Mouse (Mus musculus) forebrain, embryonic 11.5 days (tissue): Measurements from ENCODE around the gene Klhdc7b. TPM values are rescaled to one million over a fixed set of nuclear protein-coding genes. Genes with fewer than 3 reads are reported as not detected.
A peak's percentile ranks its signal among the peaks of the same experiment; 100 is the strongest.

Experiments used
- ATAC-seq: fragments of 200-750 bp; cut with Nextera tagmentation; replicated peaks from 2 replicates; pipeline ENCODE4 v1.8.0; 2017; ENCODE audit warnings: moderate TSS enrichment; ENCODE audit not compliant: low FRiP score
- DNase-seq: peaks from one replicate; pipeline ENCODE4 v3.0.0-alpha.2; 2017; ENCODE audit warnings: low spot score
- H3K27ac ChIP-seq: fragments of 300-500 bp; sonication (generic); 2 replicates; pipeline ENCODE4 v1.5.1; 2014; ENCODE audit warnings: low read depth, low read length
- H3K27me3 ChIP-seq: fragments of 300-500 bp; sonication (generic); 2 replicates; pipeline ENCODE4 v1.6.1; 2014; ENCODE audit warnings: mild to moderate bottlenecking, low read length, mixed read lengths; ENCODE audit not compliant: control insufficient read depth, insufficient read depth
- H3K36me3 ChIP-seq: fragments of 300-500 bp; sonication (generic); 2 replicates; pipeline ENCODE4 v1.6.1; 2014; ENCODE audit warnings: mild to moderate bottlenecking, low read length, moderate library complexity, mixed read lengths; ENCODE audit not compliant: control insufficient read depth, insufficient read depth
- H3K4me1 ChIP-seq: fragments of 300-500 bp; sonication (generic); replicated peaks from 2 replicates; pipeline ENCODE4 v1.6.1; 2014; ENCODE audit warnings: low read length, mixed read lengths; ENCODE audit not compliant: control insufficient read depth, insufficient read depth
- H3K4me2 ChIP-seq: fragments of 300-500 bp; sonication (generic); 2 replicates; pipeline ENCODE4 v1.6.1; 2014; ENCODE audit warnings: low read depth, mild to moderate bottlenecking, low read length, moderate library complexity, mixed read lengths; ENCODE audit not compliant: severe bottlenecking
- H3K4me3 ChIP-seq: fragments of 300-500 bp; sonication (generic); 2 replicates; pipeline ENCODE4 v1.5.1; 2014; ENCODE audit warnings: low read depth, low read length
- H3K9ac ChIP-seq: fragments of 300-500 bp; sonication (generic); 2 replicates; pipeline ENCODE4 v1.6.1; 2014; ENCODE audit warnings: low read length
- H3K9me3 ChIP-seq: fragments of 300-500 bp; sonication (generic); 2 replicates; pipeline ENCODE4 v1.6.1; 2016; ENCODE audit warnings: low read length, mixed read lengths; ENCODE audit not compliant: control insufficient read depth
- WGBS: fragments of 180-500 bp; shearing (Covaris S2); extraction: QIAGEN DNeasy Blood & Tissue Kit; methylation state at CpG from one replicate; pipeline ENCODE4 v1.1.7; 2014; 5-methylcytosine and 5-hydroxymethylcytosine counted together
- polyA plus RNA-seq: library from polyadenylated mRNA; unstranded; fragments of >200 nt; fragmentation: Nextera tagmentation; extraction: Ambion mirVana; gene quantifications from 2 replicates; pipeline ENCODE4 v1.2.1, GENCODE M21; 2014

Gene Klhdc7b
- polyA plus RNA-seq, 1 experiment from 2014 or later: not detected

DNA sequence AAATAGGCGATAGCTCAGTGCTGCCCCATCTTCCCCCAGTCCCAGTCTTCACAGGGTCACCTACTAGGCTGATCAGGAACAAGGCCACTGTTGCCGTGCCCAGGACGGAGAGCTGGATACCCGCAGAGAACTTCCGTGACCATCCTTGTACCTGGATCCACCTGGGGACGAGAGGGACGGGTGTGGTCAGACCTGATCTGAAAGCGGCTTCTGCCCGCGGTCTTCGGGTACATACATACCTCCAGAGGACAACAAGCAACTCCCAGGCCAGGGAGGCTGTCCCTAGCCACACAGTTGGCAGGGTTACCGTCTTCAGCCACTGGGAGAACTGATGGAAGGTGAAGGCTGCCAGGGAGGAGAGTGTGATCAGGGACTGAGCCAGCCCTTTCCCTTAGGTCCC lies 31.9 kb upstream of the Klhdc7b start:
- Histone ChIP-seq H3K9me3 (no peaks in the 10 kb centered on the region), H3K36me3 (peaks cover 12% of the 10 kb centered on the region), H3K4me1 (peaks cover 12% of the 10 kb centered on the region), H3K4me3 (no peak overlapping the region), H3K9ac (no peak overlapping the region), H3K27me3 (no peaks in the 10 kb centered on the region), H3K27ac (no peak overlapping the region), H3K4me2 (no peak overlapping the region)
- DNase-seq (peak; percentile 48), ATAC-seq (no peak)
- WGBS: 94% methylated on average over 12 of the region's 12 CpGs

DNA sequence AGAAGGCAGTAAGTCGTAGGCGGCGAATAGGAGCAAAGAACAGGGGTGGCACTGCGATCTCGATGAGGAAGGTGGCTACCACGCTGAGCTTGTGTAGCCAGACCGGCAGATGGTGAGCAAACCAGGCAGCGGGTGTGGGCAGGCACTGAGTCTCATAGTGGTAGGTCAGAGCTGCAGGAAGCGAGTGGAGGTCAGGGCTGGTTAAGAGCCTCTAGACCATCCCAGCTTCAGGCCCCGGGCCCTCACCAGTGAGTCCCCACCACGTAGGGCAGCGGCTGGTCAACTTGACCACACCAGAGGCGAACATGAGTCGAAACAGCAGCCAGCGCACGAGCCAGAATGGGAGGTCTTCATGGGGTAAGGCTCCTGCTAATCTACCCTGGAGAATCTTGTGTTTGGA lies 30.9 kb upstream of the Klhdc7b start:
- H3K9ac ChIP-seq: no peak overlapping the region
- DNase-seq: no peak
- H3K4me1 ChIP-seq: peaks cover 12% of the 10 kb centered on the region
- 94% methylated on average over 16 of the region's 16 CpGs for WGBS
- no peaks in the 10 kb centered on the region for H3K27me3 ChIP-seq
- H3K9me3 ChIP-seq: no peaks in the 10 kb centered on the region
- no peak overlapping the region for H3K4me3 ChIP-seq
- no peak overlapping the region for H3K27ac ChIP-seq
- H3K36me3 ChIP-seq: peaks cover 12% of the 10 kb centered on the region
- no peak overlapping the region for H3K4me2 ChIP-seq
- no peak for ATAC-seq

DNA sequence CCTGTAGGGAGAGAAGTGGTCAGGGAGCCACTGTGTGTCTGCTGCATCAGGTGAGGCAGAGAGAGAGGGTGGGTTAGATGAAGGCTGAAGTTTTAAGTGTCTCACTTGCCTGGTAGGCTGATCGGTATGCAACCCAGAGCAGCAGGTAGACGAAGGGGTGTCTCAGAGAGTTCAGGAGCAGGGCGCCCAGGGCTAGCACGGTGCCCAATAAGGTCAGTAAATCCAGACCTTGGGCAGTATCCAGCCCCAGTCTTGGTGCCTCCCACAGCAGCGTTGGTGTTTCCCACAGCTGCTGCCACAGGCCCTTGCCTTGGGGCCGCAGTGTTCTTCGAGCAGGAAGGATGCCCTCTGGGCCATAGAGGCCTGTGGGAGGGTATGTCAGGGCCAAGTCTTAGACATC lies 30.3 kb upstream of the Klhdc7b start:
- Histone ChIP-seq H3K4me3 (peak overlapping the region; percentile 79), H3K4me1 (peaks cover 12% of the 10 kb centered on the region), H3K4me2 (peak overlapping the region; percentile 77), H3K36me3 (peaks cover 12% of the 10 kb centered on the region), H3K9me3 (no peaks in the 10 kb centered on the region), H3K9ac (peak overlapping the region; percentile 90), H3K27ac (no peak overlapping the region), H3K27me3 (no peaks in the 10 kb centered on the region)
- ATAC-seq (no peak), DNase-seq (no peak)
- 81% methylated on average over 7 of the region's 7 CpGs for WGBS

DNA sequence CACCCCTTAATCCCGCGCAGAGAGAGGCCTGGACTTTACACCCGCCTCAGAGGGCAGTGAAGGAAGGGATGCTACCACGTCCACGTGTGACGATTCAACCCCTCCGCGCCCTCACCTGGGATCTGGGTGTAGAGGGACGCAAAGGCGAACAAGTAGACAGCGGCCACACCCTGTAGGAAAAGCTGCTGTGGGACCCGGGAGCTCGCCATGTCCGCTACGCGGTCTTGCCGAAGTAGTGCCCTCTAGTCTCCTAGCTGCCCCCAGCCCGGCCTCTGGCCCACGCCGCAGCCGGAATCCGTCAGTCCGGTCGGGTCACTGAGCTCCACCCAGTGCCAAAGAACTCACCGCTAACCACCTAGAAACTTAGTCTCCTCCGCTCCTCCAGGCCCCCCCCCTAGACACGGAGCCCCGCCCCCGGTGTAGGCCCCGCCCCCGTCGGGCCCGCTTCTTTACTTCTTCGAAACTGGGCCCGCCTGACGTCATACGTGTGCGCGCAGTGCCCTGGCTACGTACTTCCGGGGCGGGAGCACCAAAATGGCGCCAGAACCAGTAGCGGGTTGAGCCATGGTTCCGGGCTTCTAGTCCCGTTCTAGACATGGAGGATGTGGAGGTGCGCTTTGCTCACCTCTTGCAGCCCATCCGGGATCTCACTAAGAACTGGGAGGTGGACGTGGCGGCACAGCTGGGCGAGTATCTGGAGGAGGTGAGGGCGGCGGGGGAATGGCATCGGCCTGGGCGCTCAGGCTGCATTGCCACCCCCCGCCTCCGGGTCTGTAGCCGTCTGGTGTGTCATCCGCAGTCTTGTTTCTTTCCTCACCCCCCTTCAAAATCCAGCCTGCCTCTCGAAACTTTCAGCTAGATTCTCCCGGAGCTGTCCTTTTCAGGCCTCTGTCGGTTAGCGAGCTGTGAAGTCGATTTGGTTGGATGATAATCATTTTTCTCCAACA lies 29.2 kb upstream of the Klhdc7b start, which contains the start of the genes Lmf2 and Ncaph2:
Gene Lmf2, minus strand, starts transcription at position 419 of the 947 bp plus-strand sequence.
Gene Ncaph2, plus strand, starts transcription at position 479 of the 947 bp plus-strand sequence.
- Histone ChIP-seq H3K27me3 (no peaks in the 10 kb centered on the region), H3K4me2 (peak within 1 kb of the TSS; percentile 77), H3K9me3 (no peaks in the 10 kb centered on the region), H3K4me1 (peaks cover 12% of the 10 kb centered on the region), H3K4me3 (peak within 1 kb of the TSS; percentile 79), H3K36me3 (peaks cover 12% of the 10 kb centered on the region), H3K27ac (peak within 1 kb of the TSS; percentile 80), H3K9ac (peak within 1 kb of the TSS; percentile 90)
- ATAC-seq: peak; percentile 91
- WGBS: under 1% methylated on average over 64 of the region's 64 CpGs
- DNase-seq: peak; percentile 99

DNA sequence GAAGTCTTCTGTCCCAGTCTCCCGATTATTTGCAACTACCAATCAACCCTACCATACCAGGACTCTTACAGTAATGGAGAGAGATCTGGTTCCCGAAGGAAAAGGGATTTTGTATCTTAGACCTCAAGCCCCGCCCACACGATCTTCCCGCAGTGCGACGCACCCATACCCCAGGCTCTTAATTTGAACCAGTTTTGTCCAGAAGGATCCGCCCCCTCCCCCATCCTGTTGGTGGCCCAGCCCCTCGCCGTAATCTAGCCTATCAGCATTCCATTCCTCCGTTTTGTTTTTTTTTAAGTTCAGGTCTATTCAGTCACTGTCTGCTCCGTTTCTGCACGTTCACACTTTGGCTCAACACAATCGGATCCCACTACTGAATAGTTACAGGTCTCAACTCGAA lies 28.3 kb upstream of the Klhdc7b start:
- Histone ChIP-seq H3K4me3 (peak overlapping the region; percentile 79), H3K4me1 (peaks cover 12% of the 10 kb centered on the region), H3K36me3 (peaks cover 15% of the 10 kb centered on the region), H3K27ac (peak overlapping the region; percentile 80; the same call in 1 of the 2 replicates), H3K9ac (peak overlapping the region; percentile 90), H3K27me3 (no peaks in the 10 kb centered on the region), H3K4me2 (peak overlapping the region; percentile 50), H3K9me3 (no peaks in the 10 kb centered on the region)
- ATAC-seq (peak; percentile 80), DNase-seq (peak; percentile 94)
- WGBS: under 1% methylated on average over 15 of the region's 15 CpGs

DNA sequence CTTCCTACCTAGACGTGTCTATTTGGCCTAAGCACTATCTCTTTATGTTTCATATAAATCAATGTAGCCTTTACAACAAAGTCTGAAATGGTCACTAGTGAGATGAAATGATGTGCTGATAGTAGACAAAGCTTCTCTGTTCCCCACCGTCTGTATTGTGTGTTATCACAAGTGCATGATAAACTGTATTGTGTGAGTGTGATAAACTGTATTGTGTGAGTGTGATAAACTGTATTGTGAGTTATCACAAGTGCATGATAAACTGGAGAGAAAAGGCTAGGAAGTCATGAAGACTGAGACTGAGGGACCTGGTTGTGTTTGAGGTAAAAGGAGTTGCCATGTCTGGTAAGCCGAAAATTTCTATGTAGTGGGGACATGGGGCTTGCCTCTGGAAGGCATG lies 25.9 kb upstream of the Klhdc7b start:
- Histone ChIP-seq H3K4me1 (peaks cover 12% of the 10 kb centered on the region), H3K9ac (no peak overlapping the region), H3K27me3 (no peaks in the 10 kb centered on the region), H3K27ac (no peak overlapping the region), H3K36me3 (peaks cover 7% of the 10 kb centered on the region), H3K4me3 (no peak overlapping the region), H3K4me2 (no peak overlapping the region), H3K9me3 (no peaks in the 10 kb centered on the region)
- ATAC-seq (no peak), DNase-seq (no peak)
- 94% methylated on average over 3 of the region's 3 CpGs for WGBS

DNA sequence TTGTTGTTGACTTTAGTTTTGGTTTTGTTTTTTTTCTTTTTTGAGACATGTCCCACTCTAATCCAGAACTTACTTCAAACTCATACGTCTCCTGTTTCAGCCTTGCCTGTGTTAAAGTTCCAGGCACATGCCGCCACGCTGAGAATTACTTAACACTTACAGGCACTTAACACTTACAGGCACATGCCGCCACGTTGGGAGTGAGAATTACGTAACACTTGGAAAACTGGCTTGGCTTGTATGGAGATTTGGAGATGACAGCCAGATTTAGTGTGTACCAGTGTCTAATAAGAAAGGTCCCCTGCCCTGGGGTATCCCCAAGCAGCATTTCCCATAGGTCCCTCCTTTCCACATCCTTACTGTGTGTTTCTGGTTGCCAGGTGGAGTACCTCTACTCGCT lies 21.7 kb upstream of the Klhdc7b start:
- H3K4me2 ChIP-seq: no peak overlapping the region
- H3K9ac ChIP-seq: no peak overlapping the region
- peaks cover 34% of the 10 kb centered on the region for H3K36me3 ChIP-seq
- H3K4me3 ChIP-seq: no peak overlapping the region
- no peaks in the 10 kb centered on the region; the same call in 1 of the 2 replicates for H3K4me1 ChIP-seq
- no peak for DNase-seq
- ATAC-seq: no peak
- WGBS: 97% methylated on average over 7 of the region's 7 CpGs
- H3K27me3 ChIP-seq: no peaks in the 10 kb centered on the region
- H3K27ac ChIP-seq: no peak overlapping the region
- no peaks in the 10 kb centered on the region for H3K9me3 ChIP-seq

DNA sequence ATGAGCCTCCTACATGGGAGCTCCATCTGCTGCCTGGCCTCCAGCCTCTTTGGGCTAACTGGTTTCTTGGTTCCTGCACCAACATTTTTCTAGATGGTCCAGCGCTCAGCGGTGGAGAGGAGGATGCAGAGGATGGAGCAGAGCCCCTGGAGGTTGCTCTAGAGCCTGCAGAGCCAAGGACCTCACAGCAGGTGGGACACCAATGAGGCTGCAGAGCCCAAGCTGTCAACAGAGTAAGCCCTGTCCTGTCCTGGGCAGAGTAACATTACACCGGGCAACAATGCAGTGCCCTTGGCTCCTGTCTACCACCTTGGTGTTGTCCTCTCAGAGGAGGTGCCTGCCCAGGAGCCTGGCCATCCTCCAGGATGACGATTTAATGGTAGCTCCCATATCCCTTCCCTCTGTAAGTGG lies 19.6 kb upstream of the Klhdc7b start:
- no peaks in the 10 kb centered on the region for H3K9me3 ChIP-seq
- DNase-seq (peak; percentile 47), ATAC-seq (no peak)
- no peak overlapping the region for H3K9ac ChIP-seq
- WGBS: 94% methylated on average over 4 of the region's 4 CpGs
- no peaks in the 10 kb centered on the region for H3K4me1 ChIP-seq
- H3K4me2 ChIP-seq: no peak overlapping the region
- H3K27me3 ChIP-seq: no peaks in the 10 kb centered on the region
- H3K36me3 ChIP-seq: peaks cover 45% of the 10 kb centered on the region
- no peak overlapping the region for H3K27ac ChIP-seq
- no peak overlapping the region for H3K4me3 ChIP-seq
